Mouse (Mus musculus) heart, adult 2 months (tissue): ENCODE data around the gene Rgs7. TPM values are rescaled to one million over a fixed set of nuclear protein-coding genes. Genes with fewer than 3 reads are reported as not detected.

ENCODE experiments used
- DNase-seq, 2 experiments: peaks; one replicate each; pipeline ENCODE4 v3.0.0; 2021
- H3K27ac ChIP-seq: fragments of 200-600 bp; 2 replicates; pipeline ENCODE4 v1.8.1; 2022
- H3K27me3 ChIP-seq: fragments of 200-500 bp; 2 replicates; pipeline ENCODE4 v1.6.1; 2012; ENCODE audit warnings: mild to moderate bottlenecking, low read length, inconsistent platforms, mixed read lengths; ENCODE audit not compliant: control insufficient read depth, insufficient read depth
- H3K36me3 ChIP-seq: fragments of 200-500 bp; 2 replicates; pipeline ENCODE4 v1.6.1; 2012; ENCODE audit warnings: low read length, inconsistent platforms; ENCODE audit not compliant: control insufficient read depth, insufficient read depth
- H3K4me1 ChIP-seq: fragments of 200-500 bp; 2 replicates; pipeline ENCODE4 v1.6.1; 2011; ENCODE audit warnings: low read length; ENCODE audit not compliant: control insufficient read depth, insufficient read depth
- H3K4me3 ChIP-seq: fragments of 200-600 bp; 2 replicates; pipeline ENCODE4 v1.8.1; 2022
- H3K79me2 ChIP-seq: fragments of 200-500 bp; replicated peaks from 2 replicates; pipeline ENCODE4 v1.6.1; 2012; ENCODE audit warnings: mild to moderate bottlenecking, inconsistent platforms, low read length, moderate library complexity, mixed read lengths; ENCODE audit not compliant: control insufficient read depth, insufficient read depth
- H3K9ac ChIP-seq: fragments of 200-500 bp; 2 replicates; pipeline ENCODE4 v1.6.1; 2012; ENCODE audit warnings: low read depth, mild to moderate bottlenecking, control low read depth, inconsistent platforms, low read length, mixed read lengths
- CTCF ChIP-seq: fragments of 200-600 bp; IDR thresholded peaks from 2 replicates; pipeline ENCODE4 v1.8.1; 2022; ENCODE audit warnings: antibody characterized with exemption, mild to moderate bottlenecking, moderate library complexity
- EP300 ChIP-seq: fragments of 200-500 bp; IDR thresholded peaks from 2 replicates; pipeline ENCODE4 v1.6.1; 2011; ENCODE audit warnings: low read depth, low read length, control low read depth; ENCODE audit not compliant: insufficient read depth
- POLR2A ChIP-seq: fragments of 200-500 bp; IDR thresholded peaks from 2 replicates; pipeline ENCODE4 v1.6.1; 2011; ENCODE audit warnings: mild to moderate bottlenecking, low read depth, low read length, control low read depth; ENCODE audit not compliant: insufficient read depth
- WGBS: fragments of 180-500 bp; shearing (Covaris S2); methylation state at CpG from one replicate; pipeline ENCODE4 v1.1.7; 2018; 5-methylcytosine and 5-hydroxymethylcytosine counted together
- intact Hi-C: fragments of 180-260 bp; cut with DNase I; formaldehyde crosslinking; loops from one replicate; pipeline ENCODE4 v1.15.1; 2025
- polyA plus RNA-seq: library from polyadenylated mRNA; depleted of rRNA; stranded (reverse); fragments of >200 nt; gene quantifications from 2 replicates; pipeline ENCODE4 v1.2.3, GENCODE M21; 2012
- total RNA-seq, 2 experiments: library from RNA; stranded (reverse); gene quantifications; 2 replicates each; pipeline ENCODE4 v1.2.3; 2021

Gene Rgs7
- total and polyA plus RNA-seq, 3 experiments: 1.3 to 3.0 (median 1.8) TPM

DNA sequence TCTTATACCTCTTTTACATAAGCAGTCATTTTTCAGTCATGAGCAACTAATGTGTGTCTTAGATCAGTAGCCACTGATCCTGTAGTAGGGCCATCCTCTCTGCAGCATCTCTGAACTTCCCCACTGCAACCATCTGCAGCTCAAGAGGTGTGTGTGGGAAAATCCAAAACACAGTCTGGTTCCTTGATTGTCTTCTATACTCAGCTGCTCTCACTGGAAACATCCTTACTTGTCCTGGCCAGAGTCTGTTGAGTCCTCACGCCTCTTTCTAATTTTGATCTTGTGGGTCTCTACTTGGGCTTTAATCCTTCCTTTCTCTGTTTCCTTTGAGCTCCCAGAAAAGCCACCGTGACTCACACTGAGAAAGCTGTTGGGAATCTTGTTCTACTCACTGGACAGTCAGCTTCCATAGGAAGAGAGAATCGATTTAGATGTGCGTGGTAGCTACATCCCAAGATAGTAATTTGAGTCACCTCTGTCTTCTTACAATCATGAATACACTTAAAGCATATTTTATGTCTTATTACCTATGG lies 422.5 kb downstream of the Rgs7 start:
- H3K4me3 ChIP-seq: no peak overlapping the region
- H3K27ac ChIP-seq: no peak overlapping the region
- WGBS: 77% methylated on average over 4 of the region's 4 CpGs
- intact Hi-C loops: no loop called here
- H3K9ac ChIP-seq: no peak overlapping the region
- no peaks in the 10 kb centered on the region for H3K79me2 ChIP-seq
- H3K4me1 ChIP-seq: no peaks in the 10 kb centered on the region
- no peak for TF ChIP-seq CTCF
- TF ChIP-seq POLR2A: no peak
- no peak for TF ChIP-seq EP300
- H3K36me3 ChIP-seq: no peaks in the 10 kb centered on the region
- no peak for DNase-seq
- H3K27me3 ChIP-seq: no peaks in the 10 kb centered on the region

DNA sequence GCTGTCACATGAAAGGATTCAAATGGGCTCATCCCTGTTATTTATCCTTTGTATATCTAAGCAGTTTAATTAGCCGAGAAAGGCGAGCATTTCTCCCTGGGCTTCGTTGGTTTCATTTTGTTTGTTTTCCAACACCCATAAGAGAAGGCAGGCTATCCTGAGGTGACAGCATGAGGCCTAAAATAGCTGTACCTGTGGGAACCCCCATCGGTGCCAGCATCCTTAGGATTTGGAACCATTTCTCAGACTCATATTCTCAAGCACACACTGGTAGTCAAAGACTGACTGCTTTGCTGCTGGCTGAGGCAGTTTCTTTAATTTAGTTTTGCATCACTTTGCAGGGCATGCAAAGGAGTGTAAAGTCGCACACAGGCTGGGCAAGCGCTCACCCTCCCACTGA lies 443.2 kb downstream of the Rgs7 start:
- intact Hi-C loops: loop anchor here (10.0 kb wide), 1 partner anchor 616 kb away; no protein-coding TSS in a partner anchor

DNA sequence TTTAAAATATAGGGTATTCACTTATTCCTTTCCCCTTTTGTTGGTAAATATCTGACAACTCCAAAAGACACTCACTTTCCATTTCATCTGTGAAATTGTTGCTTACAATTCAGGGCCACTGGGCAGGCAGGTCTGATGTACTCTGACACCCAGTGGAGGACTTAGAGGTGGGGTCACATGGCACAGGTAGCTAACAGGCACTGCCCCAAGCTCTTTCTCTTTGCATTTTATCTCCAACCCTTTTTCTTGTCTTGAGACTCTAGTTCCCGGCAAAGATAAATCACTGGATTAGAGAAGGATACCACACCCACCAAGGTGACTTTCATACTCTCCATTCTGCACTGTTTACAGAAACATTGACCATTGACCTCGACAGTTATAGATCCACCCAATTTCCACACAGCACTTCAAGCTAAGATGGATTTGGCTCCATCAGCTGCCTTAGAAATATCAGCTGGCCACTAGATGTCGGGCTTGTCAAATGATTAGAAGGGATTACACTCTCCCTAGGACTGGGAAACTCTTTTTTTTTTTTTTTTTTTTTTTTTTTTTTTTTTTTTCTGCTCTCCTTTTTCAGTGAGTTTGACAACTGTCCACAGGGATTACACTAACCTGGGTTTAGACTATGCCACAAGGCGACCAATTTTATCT lies 451.0 kb downstream of the Rgs7 start:
- TF ChIP-seq EP300 (no peak), CTCF (peak; percentile 62), POLR2A (no peak)
- Histone ChIP-seq H3K4me3 (no peak overlapping the region), H3K4me1 (no peaks in the 10 kb centered on the region), H3K36me3 (no peaks in the 10 kb centered on the region), H3K27me3 (no peaks in the 10 kb centered on the region), H3K79me2 (no peaks in the 10 kb centered on the region), H3K9ac (no peak overlapping the region), H3K27ac (no peak overlapping the region)
- 45% methylated on average over 4 of the region's 4 CpGs for WGBS
- no peak for DNase-seq
- intact Hi-C loops: loop anchor here (5.0 to 10.0 kb wide), 2 partner anchors 624 to 881 kb away; partner anchors contain the start of gene Gm38100

More for the DNA sequence above, 443.2 kb downstream of the Rgs7 start:
- Histone ChIP-seq H3K4me3 (no peak overlapping the region), H3K4me1 (no peaks in the 10 kb centered on the region), H3K36me3 (no peaks in the 10 kb centered on the region), H3K79me2 (no peaks in the 10 kb centered on the region), H3K27ac (no peak overlapping the region), H3K9ac (no peak overlapping the region), H3K27me3 (no peaks in the 10 kb centered on the region)
- DNase-seq: no peak
- WGBS: 80% methylated on average over 6 of the region's 6 CpGs
- TF ChIP-seq POLR2A (no peak), EP300 (no peak), CTCF (no peak)

DNA sequence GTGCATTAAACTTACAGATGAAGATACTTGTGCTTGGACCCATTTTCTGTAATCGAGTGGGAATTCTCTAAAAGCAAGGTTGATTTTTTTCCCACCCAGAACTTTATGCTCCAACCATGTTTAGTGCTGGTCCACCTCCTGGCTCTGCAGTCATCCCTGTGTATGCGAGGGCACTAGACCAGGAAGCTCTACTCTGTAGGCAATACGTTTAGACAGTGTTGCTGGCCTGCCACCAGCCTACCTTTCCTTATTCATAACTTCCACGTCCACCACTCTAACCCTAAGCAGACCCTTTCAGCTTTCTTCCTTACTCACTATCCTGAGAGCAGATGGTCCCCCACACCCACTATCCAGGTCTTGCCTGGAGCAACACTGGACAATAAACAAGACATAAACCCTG lies 452.3 kb downstream of the Rgs7 start:
- H3K79me2 ChIP-seq: no peaks in the 10 kb centered on the region
- intact Hi-C loops: loop anchor here (5.0 to 10.0 kb wide), 2 partner anchors 625 to 882 kb away; partner anchors contain the start of gene Gm38100
- TF ChIP-seq EP300 (no peak), POLR2A (no peak), CTCF (no peak)
- H3K4me1 ChIP-seq: no peaks in the 10 kb centered on the region
- no peak for DNase-seq
- no peak overlapping the region for H3K4me3 ChIP-seq
- WGBS: 75% methylated on average over 4 of the region's 4 CpGs
- H3K27ac ChIP-seq: no peak overlapping the region
- H3K9ac ChIP-seq: no peak overlapping the region
- no peaks in the 10 kb centered on the region for H3K27me3 ChIP-seq
- H3K36me3 ChIP-seq: no peaks in the 10 kb centered on the region

DNA sequence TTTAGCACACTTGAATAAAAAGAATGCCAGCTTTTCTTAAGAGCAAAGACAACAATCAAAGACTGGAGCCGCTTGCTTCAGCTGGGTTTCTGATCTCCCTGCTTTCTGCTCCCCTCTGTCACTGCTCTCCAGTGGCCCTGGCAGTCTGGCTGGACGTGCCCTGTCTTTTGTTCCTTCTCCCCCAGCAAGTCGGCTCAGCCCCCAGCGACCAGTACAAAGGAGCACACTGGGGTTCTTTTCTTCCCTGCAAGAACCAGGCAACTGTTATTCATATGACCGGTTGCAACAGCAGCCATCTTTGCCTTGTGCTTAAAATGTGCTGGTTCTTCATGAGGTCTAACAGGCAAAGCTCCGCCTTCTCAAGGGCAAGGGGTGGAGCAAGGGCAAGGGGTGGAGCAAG lies 452.7 kb downstream of the Rgs7 start:
- H3K27ac ChIP-seq: no peak overlapping the region
- DNase-seq: no peak
- H3K4me3 ChIP-seq: no peak overlapping the region
- WGBS: 59% methylated on average over 6 of the region's 6 CpGs
- intact Hi-C loops: no loop called here
- H3K27me3 ChIP-seq: no peaks in the 10 kb centered on the region
- H3K4me1 ChIP-seq: no peaks in the 10 kb centered on the region
- TF ChIP-seq POLR2A (no peak), CTCF (no peak), EP300 (no peak)
- H3K9ac ChIP-seq: no peak overlapping the region
- no peaks in the 10 kb centered on the region for H3K79me2 ChIP-seq
- no peaks in the 10 kb centered on the region for H3K36me3 ChIP-seq

DNA sequence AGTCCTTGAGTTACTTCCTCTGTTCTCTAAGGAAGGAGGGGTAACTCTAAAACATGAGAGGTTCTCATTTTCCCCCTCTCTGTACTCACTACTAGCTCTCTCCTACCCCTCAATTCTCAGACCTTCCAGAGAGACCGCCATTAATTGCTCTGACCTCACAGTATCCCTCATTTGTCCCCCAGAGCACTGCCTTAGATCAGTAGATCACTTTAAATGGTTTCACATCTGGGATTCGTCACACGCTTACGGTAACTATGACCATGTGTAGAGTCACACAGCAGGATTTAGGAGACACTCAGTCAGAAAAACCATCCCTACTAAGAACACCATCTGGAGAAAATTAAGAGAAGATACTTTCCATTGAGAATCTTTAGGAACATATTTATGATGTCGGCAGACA lies 456.8 kb downstream of the Rgs7 start:
- 83% methylated on average over 5 of the region's 5 CpGs for WGBS
- H3K9ac ChIP-seq: no peak overlapping the region
- no peak overlapping the region for H3K27ac ChIP-seq
- TF ChIP-seq CTCF (no peak), EP300 (no peak), POLR2A (no peak)
- H3K27me3 ChIP-seq: no peaks in the 10 kb centered on the region
- no peaks in the 10 kb centered on the region for H3K79me2 ChIP-seq
- H3K4me1 ChIP-seq: no peaks in the 10 kb centered on the region
- intact Hi-C loops: no loop called here
- no peak for DNase-seq
- H3K4me3 ChIP-seq: no peak overlapping the region
- no peaks in the 10 kb centered on the region for H3K36me3 ChIP-seq
